Mouse (Mus musculus): Measurements from ENCODE around the gene Dlec1. TPM values are rescaled to one million over a fixed set of nuclear protein-coding genes. Genes with fewer than 3 reads are reported as not detected.

The Dlec1 gene
- polyA plus RNA-seq, 1 experiment, result 1.8 TPM

DNA sequence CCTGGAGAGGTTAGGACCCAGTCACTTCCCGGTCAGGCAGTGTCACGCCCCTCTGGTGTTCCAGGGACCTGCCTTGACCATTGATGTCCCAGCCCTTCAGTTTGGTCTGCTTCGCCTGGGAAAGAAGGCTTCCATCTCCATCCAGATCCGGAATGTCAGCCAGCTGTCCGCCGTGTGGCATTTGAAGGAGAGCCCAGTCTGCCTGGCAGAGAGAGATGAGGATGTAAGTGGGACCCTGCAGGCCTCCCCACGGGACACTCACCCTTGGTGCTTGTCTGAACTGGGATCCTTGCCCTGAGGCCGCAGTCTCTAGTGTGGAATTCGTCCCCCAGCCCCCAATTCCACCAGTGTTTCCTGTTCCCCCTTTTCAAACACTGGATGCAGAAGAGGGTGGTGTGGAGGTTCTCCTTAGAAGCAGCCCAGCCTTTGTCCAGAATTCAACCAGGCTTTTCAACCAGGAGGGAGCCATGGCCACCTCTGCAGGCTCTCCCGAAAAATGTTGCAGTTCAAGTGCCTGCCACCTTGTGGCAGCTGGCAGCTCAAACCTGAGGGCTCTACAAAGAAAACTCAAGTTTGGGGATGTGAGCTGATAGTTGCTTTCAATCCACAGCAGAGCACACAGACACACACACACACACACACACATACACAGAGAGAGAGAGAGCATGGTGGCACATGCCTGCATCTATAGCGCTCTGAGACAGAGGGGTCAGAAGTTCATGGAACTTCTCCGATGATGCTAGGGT lies 26.3 kb downstream of the Dlec1 start:
- no peak overlapping the region for H3K4me3 ChIP-seq (ENCODE audit: insufficient read depth, low read length)
- H3K27ac ChIP-seq (ENCODE audit: insufficient read depth, low read length), result no peak overlapping the region
- no peaks in the 10 kb centered on the region for H3K4me1 ChIP-seq (ENCODE audit: control insufficient read depth, insufficient read depth, low read length)
- TF ChIP-seq CTCF (IDR thresholded peaks at IDR 0.05; ENCODE audit: borderline replicate concordance, insufficient read depth, low read length) (no peak), POLR2A (IDR thresholded peaks at IDR 0.05; ENCODE audit: low read depth, low read length) (no peak)

DNA sequence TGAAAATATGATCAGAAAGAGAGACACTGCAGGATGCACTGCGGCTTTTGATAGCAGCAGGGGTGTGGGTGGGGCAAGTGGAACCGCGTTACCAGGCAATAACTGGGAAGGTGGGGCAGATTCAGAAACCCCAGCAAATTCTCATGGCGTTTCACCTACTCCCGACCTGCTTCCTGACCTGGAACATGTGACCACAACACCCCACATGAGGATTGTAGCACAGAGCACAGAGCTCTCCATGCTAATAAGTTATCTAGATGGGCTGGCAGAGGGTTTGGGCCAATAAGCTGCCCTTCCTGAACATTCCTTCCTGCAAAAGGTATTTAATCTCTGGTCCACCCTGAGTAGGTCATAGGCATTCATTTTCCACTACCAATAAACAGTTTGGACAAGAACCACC lies 28.4 kb downstream of the Dlec1 start:
- no peaks in the 10 kb centered on the region for H3K4me1 ChIP-seq (ENCODE audit: control insufficient read depth, insufficient read depth, low read length)
- TF ChIP-seq CTCF (IDR thresholded peaks at IDR 0.05; ENCODE audit: borderline replicate concordance, insufficient read depth, low read length), result no peak
- no peak for TF ChIP-seq POLR2A (IDR thresholded peaks at IDR 0.05; ENCODE audit: low read depth, low read length)
- H3K4me3 ChIP-seq (ENCODE audit: insufficient read depth, low read length), result no peak overlapping the region
- no peak overlapping the region for H3K27ac ChIP-seq (ENCODE audit: insufficient read depth, low read length)

- Histone ChIP-seq H3K4me3 (ENCODE audit: insufficient read depth, low read length) (no peak overlapping the region), H3K4me1 (ENCODE audit: control insufficient read depth, insufficient read depth, low read length) (no peaks in the 10 kb centered on the region), H3K27ac (ENCODE audit: insufficient read depth, low read length) (no peak overlapping the region)
- TF ChIP-seq CTCF (IDR thresholded peaks at IDR 0.05; ENCODE audit: borderline replicate concordance, insufficient read depth, low read length), result no peak
Observed at GRCm38 (mm10) chr9:119138836-119139235, 36.6 kb downstream of the Dlec1 start.

DNA sequence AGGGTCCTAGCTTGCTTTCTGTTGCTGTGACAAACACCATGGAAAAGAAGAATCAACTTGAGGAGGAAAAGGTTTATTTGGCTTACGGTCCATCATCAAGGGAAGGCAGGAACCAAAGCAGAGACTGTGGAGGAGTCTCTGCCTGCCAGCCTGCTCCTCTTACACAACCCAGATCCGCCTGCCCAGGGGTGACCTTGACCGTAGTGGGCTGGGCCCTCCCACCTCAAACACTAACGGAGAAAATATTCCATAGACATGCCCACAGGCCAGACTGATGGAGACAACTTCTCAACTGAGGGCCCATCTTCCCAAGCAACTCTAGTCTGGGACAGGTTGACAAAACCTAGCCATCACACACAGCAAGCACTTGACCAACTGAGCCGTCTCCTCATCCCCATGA lies 39.8 kb downstream of the Dlec1 start:
- Histone ChIP-seq H3K4me3 (ENCODE audit: insufficient read depth, low read length) (no peak overlapping the region), H3K27ac (ENCODE audit: insufficient read depth, low read length) (no peak overlapping the region), H3K4me1 (ENCODE audit: control insufficient read depth, insufficient read depth, low read length) (no peaks in the 10 kb centered on the region)
- TF ChIP-seq POLR2A (IDR thresholded peaks at IDR 0.05; ENCODE audit: low read depth, low read length) (no peak), CTCF (IDR thresholded peaks at IDR 0.05; ENCODE audit: borderline replicate concordance, insufficient read depth, low read length) (no peak)

DNA sequence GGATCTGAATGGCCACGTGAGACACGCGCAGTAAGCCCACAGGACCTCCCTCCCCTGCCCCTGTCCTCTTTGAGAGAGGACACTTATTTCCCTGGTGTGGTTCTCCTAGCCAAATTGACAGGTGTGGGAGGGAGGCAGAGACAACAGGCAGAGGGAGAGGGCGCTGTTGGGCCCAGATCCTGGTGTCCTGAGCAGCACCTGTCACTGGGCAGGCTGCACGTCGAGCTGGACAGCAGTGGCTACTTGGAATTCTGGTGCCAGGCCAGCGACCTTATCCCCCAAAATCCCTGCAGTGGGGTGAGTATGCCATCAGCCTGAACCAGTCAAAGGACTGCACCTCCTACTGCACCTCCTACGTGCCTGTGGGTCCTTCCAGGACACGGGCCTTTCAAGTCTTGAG lies 41.1 kb downstream of the Dlec1 start:
- Histone ChIP-seq H3K27ac (ENCODE audit: insufficient read depth, low read length) (no peak overlapping the region), H3K4me1 (ENCODE audit: control insufficient read depth, insufficient read depth, low read length) (no peaks in the 10 kb centered on the region), H3K4me3 (ENCODE audit: insufficient read depth, low read length) (no peak overlapping the region)
- TF ChIP-seq CTCF (IDR thresholded peaks at IDR 0.05; ENCODE audit: borderline replicate concordance, insufficient read depth, low read length) (no peak), POLR2A (IDR thresholded peaks at IDR 0.05; ENCODE audit: low read depth, low read length) (no peak)

DNA sequence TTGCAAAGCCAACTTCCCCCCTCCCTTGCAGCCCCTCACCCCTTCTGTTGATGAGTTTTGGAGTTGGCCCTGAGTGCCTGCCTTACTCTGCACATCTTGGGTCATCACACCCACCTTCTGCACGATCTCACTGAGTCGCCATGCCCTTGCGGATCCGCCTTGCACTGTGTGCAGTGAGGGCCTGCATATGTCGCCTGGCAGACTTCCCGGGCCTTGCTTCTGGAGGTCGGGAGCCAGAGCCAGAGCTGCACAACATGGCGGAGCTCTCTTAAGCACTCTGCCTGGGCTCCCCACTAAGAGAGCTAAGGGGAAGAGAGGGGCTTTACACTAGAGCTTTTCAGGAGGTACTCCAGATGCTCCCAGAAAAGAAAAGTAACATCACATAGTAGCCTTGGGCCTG lies 42.4 kb downstream of the Dlec1 start:
- no peak for TF ChIP-seq POLR2A (IDR thresholded peaks at IDR 0.05; ENCODE audit: low read depth, low read length)
- TF ChIP-seq CTCF (IDR thresholded peaks at IDR 0.05; ENCODE audit: borderline replicate concordance, insufficient read depth, low read length), result no peak

DNA sequence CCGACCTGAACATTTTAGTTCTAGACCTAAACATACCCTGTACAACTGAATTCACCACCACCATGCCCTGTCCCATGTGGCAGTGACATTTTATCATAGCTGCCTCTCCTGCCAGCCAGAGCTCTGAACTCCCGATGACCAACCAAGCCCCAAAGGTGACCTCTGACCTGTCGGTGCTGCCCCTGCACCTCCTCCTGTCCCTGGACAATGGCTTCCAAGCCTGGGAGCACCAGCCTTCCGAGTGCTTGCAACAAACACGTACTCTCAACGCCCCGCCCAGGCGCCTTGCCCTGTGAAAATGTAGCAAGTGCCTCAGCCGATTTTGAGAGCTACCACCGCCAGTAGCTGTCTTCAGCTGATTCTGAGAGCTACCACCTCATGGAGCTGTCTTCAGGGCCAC lies 42.9 kb downstream of the Dlec1 start:
- Histone ChIP-seq H3K4me3 (ENCODE audit: insufficient read depth, low read length) (no peak overlapping the region), H3K27ac (ENCODE audit: insufficient read depth, low read length) (no peak overlapping the region), H3K4me1 (ENCODE audit: control insufficient read depth, insufficient read depth, low read length) (no peaks in the 10 kb centered on the region)
- TF ChIP-seq CTCF (IDR thresholded peaks at IDR 0.05; ENCODE audit: borderline replicate concordance, insufficient read depth, low read length), result no peak
- TF ChIP-seq POLR2A (IDR thresholded peaks at IDR 0.05; ENCODE audit: low read depth, low read length), result no peak

More for the DNA sequence above, 42.4 kb downstream of the Dlec1 start:
- no peak overlapping the region for H3K27ac ChIP-seq (ENCODE audit: insufficient read depth, low read length)
- no peaks in the 10 kb centered on the region for H3K4me1 ChIP-seq (ENCODE audit: control insufficient read depth, insufficient read depth, low read length)
- no peak overlapping the region for H3K4me3 ChIP-seq (ENCODE audit: insufficient read depth, low read length)

DNA sequence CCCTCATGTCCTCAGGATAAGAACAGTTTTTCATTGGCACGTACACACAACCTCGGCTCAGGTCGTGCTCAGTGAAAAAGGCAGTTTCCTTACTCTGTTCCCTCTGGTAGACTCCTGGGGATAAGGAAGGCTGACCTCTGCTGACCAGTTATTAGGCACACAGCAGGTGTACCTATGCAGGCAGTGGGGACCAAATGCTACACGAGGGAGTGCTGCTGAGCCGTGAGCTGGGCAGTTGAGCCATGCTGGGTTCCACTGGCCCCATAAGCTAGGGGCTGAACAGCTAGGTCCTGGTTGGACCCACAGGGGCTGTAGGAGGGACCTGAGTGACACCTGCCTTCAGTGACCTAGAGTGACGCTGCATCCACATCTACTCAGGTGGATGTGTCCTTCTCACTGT lies 43.4 kb downstream of the Dlec1 start:
- TF ChIP-seq CTCF (IDR thresholded peaks at IDR 0.05; ENCODE audit: borderline replicate concordance, insufficient read depth, low read length) (no peak), POLR2A (IDR thresholded peaks at IDR 0.05; ENCODE audit: low read depth, low read length) (no peak)
- H3K27ac ChIP-seq (ENCODE audit: insufficient read depth, low read length), result no peak overlapping the region
- no peaks in the 10 kb centered on the region for H3K4me1 ChIP-seq (ENCODE audit: control insufficient read depth, insufficient read depth, low read length)
- no peak overlapping the region for H3K4me3 ChIP-seq (ENCODE audit: insufficient read depth, low read length)

- Histone ChIP-seq H3K4me1 (ENCODE audit: control insufficient read depth, insufficient read depth, low read length) (no peaks in the 10 kb centered on the region), H3K4me3 (ENCODE audit: insufficient read depth, low read length) (no peak overlapping the region), H3K27ac (ENCODE audit: insufficient read depth, low read length) (no peak overlapping the region)
- TF ChIP-seq POLR2A (IDR thresholded peaks at IDR 0.05; ENCODE audit: low read depth, low read length) (no peak), CTCF (IDR thresholded peaks at IDR 0.05; ENCODE audit: borderline replicate concordance, insufficient read depth, low read length) (no peak)
Observed at GRCm38 (mm10) chr9:119146098-119146770, 44.0 kb downstream of the Dlec1 start.

DNA sequence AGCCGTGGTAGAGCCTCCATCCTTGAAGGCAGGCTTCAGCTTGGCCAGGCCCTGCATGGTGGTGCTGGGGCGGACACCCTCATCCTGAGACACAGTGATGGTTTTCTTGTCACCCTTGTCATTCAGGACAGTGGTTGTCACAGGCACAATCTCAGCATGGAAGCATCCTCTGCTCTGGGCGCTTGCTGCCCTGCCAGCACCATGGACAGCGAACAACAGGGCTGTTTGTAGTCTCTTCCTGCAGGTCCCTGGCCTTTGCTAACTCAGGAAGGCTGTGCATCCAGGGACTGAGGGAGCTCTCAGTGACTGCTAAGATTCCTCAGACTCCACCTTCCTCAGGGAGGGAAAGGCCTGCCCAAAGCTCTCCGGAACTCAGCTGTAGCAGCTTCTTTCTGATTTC lies 47.3 kb downstream of the Dlec1 start:
- H3K4me3 ChIP-seq (ENCODE audit: insufficient read depth, low read length), result no peak overlapping the region
- H3K4me1 ChIP-seq (ENCODE audit: control insufficient read depth, insufficient read depth, low read length), result no peaks in the 10 kb centered on the region
- TF ChIP-seq CTCF (IDR thresholded peaks at IDR 0.05; ENCODE audit: borderline replicate concordance, insufficient read depth, low read length) (no peak), POLR2A (IDR thresholded peaks at IDR 0.05; ENCODE audit: low read depth, low read length) (no peak)
- no peak overlapping the region for H3K27ac ChIP-seq (ENCODE audit: insufficient read depth, low read length)
